Mouse (Mus musculus) MEL (cell line): Measurements from ENCODE around the gene Tmx1.

Source experiments
- CTCF ChIP-seq, 3 experiments: IDR thresholded peaks in 2 of 3; conservative IDR thresholded peaks in 1 of 3; 2 replicates each; pipeline ENCODE4 v1.5.1; 2011 to 2012; ENCODE audit warnings: low read length in 3 of 3, low read depth in 2 of 3, mild to moderate bottlenecking in 2 of 3, improper control_type of control experiment in 1 of 3, inconsistent platforms in 1 of 3, mixed read lengths in 1 of 3, moderate library complexity in 1 of 3; ENCODE audit not compliant: control insufficient read depth in 1 of 3, insufficient read depth in 1 of 3, poor library complexity in 1 of 3, severe bottlenecking in 1 of 3
- EP300 ChIP-seq, 2 experiments: IDR thresholded peaks; 2 replicates each; pipeline ENCODE4 v1.6.1; 2011; ENCODE audit warnings: improper control_type of control experiment in 2 of 2, low read length in 2 of 2, low read depth in 1 of 2, mild to moderate bottlenecking in 1 of 2
- GATA1 ChIP-seq: IDR thresholded peaks from 2 replicates; pipeline ENCODE4 v1.6.1; 2011; ENCODE audit warnings: low read depth, low read length, improper control_type of control experiment
- JUND ChIP-seq: IDR thresholded peaks from 2 replicates; pipeline ENCODE4 v1.6.1; 2011; ENCODE audit warnings: low read depth, mild to moderate bottlenecking, improper control_type of control experiment, low read length
- MAX ChIP-seq: IDR thresholded peaks from 2 replicates; pipeline ENCODE4 v1.6.1; 2011; ENCODE audit warnings: low read length, improper control_type of control experiment
- POLR2A ChIP-seq, 2 experiments: IDR thresholded peaks; 2 replicates each; pipeline ENCODE4 v1.6.1; 2011 to 2012; ENCODE audit warnings: low read length in 2 of 2, mild to moderate bottlenecking in 2 of 2, control low read depth in 1 of 2, improper control_type of control experiment in 1 of 2, low read depth in 1 of 2, moderate library complexity in 1 of 2; ENCODE audit not compliant: control insufficient read depth in 1 of 2, insufficient read depth in 1 of 2, poor library complexity in 1 of 2

DNA sequence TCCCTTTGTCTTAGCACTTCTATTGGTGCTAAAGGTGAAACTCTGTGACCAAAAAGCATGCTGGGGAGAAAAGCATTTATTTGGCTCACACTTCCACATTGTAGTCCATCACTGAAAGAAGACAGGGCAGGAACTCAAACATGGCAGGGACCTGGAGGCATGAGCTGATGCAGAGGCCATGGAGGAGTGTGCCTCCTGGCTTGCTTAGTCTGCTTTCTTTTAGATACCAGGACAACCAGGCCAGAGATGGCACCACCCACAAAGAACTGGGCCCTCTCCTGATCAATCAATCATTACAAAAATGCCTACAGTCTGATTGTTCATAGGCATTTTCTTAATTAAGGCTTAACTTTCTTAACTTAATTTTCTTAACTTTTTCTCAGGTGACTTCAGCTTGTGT is 2.9 kb upstream of the Tmx1 start:
- TF ChIP-seq POLR2A (IDR thresholded peaks at IDR 0.05; ENCODE audit: control insufficient read depth in 1 of 2, insufficient read depth in 1 of 2, low read depth in 1 of 2, low read length in 2 of 2, poor library complexity in 1 of 2) (no peak), CTCF (IDR thresholded peaks at IDR 0.05 in 2 of 3, conservative IDR thresholded peaks at IDR 0.05 in 1 of 3; ENCODE audit: control insufficient read depth in 1 of 3, insufficient read depth in 1 of 3, low read depth in 2 of 3, low read length in 3 of 3, poor library complexity in 1 of 3, severe bottlenecking in 1 of 3) (no peak), EP300 (IDR thresholded peaks at IDR 0.05; ENCODE audit: low read depth in 1 of 2, low read length in 2 of 2) (no peak), GATA1 (no peak), JUND (no peak), MAX (no peak)
